Mouse (Mus musculus): Measurements from ENCODE around the gene Hist2h2aa1. TPM values are rescaled to one million over a fixed set of nuclear protein-coding genes. Genes with fewer than 3 reads are reported as not detected.
"Not testable (repeated sequence)": the region's sequence is repeated elsewhere in the genome, so short reads cannot be mapped to it uniquely, and the experiment has no call there.

Hist2h2aa1 gene
- 10 to 100 TPM; 34.3 to 35.1 TPM for total RNA-seq (2021)
- long read RNA-seq, experiment 1, transcript Hist2h2aa1-201 (1 exons, 586 nt) = major isoform, 54 of 54 reads
- long read RNA-seq, experiment 1, partial matches to known transcripts = 0 of 54 reads
- long read RNA-seq, experiment 1, other reads (novel, unspliced or antisense) = 0 of 54 reads
- long read RNA-seq, experiment 2, transcript Hist2h2aa1-201 (1 exons, 586 nt) = major isoform, 32 of 32 reads
- long read RNA-seq, experiment 2, partial matches to known transcripts = 0 of 32 reads
- long read RNA-seq, experiment 2, other reads (novel, unspliced or antisense) = 0 of 32 reads

DNA sequence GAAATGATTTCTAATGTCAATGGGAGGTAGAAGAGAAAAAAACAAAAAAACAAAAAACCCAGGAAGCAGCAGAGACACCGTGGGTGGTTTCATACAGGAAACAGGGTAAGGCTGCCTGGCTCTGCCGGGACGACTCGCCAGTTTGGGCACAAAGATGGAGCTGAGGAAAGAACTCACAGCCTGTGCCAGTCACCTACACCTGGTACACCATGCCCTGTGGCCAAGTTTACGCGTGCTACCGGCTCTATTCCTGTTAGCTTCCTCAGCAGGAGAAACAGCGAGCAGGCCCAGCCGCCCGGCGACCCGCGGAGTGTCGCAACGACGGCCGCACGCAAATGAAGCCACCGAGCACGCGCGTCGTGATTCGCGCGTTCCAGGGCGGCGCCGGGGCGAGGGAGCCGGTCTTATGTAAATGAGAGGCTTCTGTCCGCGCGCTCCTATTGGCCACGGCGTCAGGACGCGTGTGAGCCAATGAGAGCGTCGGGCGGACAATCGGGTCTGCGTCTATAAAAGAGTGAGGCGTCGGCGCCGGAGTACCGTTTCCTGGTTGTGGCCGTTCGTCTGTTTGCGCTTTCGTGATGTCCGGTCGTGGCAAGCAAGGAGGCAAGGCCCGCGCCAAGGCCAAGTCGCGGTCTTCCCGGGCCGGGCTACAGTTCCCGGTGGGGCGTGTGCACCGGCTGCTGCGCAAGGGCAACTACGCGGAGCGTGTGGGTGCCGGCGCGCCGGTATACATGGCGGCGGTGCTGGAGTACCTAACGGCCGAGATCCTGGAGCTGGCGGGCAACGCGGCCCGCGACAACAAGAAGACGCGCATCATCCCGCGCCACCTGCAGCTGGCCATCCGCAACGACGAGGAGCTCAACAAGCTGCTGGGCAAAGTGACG lies at the start of gene Hist2h2aa1:
Gene Hist2h2aa1, plus strand, starts transcription at position 495 of the 884 bp plus-strand sequence.
- peak; percentile 53 to 67 for DNase-seq (ENCODE audit: low spot score in 2 of 2)

GRCm38 (mm10) chr3:96195616-96196313 lies 49.5 kb upstream of the Hist2h2aa1 start:
- no peak for DNase-seq (ENCODE audit: low spot score in 2 of 2)

DNA sequence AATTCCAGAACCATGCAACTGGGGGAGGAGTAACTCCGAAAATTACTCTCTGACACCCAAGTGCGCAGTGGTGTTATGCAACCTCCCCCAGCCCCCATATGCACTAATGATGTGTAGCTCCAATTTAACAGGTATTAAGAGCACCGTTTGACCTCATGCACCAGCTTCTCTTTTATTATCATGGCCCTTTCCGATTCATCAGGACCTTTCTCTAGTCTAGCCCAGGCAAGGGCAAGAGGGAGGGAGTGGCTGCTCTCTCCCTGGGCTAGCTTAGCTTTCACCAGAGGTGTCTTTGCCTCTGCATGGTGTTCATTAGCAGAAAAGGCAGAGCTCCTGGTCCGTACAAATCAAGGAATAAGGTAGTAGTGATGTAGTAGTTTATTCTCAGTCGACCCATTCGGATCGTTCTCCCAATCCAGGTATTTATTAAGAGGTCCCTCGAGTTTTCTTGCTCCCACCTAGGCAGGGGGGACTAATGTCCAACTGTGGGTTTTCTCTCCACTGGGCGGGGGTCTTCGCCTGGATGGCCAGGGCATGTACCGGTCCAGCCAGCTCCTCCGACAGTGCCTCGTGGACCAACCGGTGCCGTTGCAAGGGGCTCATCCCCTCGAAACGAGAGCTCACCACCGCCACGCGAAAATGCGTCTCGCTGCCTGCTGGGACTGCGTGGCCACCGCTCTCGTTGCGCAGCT lies 48.7 kb upstream of the Hist2h2aa1 start:
- no peak for DNase-seq (ENCODE audit: low spot score in 2 of 2)

DNA sequence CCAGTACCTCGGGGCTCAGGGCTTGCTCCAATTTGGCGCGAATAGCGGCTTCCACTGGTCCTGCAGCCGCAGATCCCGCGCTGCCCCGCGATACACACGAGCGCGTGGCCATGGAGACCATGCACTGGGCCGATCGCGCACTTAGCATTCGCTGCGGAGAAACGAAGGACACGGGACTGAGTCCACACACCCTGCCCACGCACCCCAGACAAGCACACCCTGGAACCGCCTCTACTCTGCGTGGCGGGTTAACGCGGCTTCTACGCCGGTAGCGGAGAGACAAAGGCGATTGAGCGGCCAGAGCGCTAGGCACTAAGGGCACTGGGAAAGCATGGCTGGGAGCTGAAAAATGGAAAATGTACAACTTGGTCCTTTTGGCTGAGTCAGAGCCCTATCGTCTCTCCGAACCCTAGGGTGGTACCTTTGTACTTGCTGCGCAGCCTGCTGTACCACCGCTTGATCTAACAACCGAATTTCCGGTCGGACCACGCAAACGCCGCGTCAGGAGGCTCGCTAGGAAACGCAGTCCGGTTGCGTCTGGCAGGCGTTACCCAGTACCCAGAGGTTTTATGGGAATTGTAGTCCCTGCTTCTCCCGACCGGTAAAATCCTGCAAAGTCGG lies 48.1 kb upstream of the Hist2h2aa1 start:
- DNase-seq (ENCODE audit: low spot score in 2 of 2) = peak; percentile 38 to 64

- DNase-seq (ENCODE audit: low spot score in 2 of 2) = no peak
These were observed 47.1 kb upstream of the Hist2h2aa1 start for GRCm38 (mm10) chr3:96198181-96198580.

GRCm38 (mm10) chr3:96198601-96199251 lies 46.6 kb upstream of the Hist2h2aa1 start:
- DNase-seq (ENCODE audit: low spot score in 2 of 2) = not testable (repeated sequence)

- DNase-seq (ENCODE audit: low spot score in 2 of 2) = no peak
These were observed 45.6 kb upstream of the Hist2h2aa1 start for GRCm38 (mm10) chr3:96199731-96200130.

- DNase-seq (ENCODE audit: low spot score in 2 of 2) = no peak
These were observed 37.5 kb upstream of the Hist2h2aa1 start for GRCm38 (mm10) chr3:96207819-96208218.

DNA sequence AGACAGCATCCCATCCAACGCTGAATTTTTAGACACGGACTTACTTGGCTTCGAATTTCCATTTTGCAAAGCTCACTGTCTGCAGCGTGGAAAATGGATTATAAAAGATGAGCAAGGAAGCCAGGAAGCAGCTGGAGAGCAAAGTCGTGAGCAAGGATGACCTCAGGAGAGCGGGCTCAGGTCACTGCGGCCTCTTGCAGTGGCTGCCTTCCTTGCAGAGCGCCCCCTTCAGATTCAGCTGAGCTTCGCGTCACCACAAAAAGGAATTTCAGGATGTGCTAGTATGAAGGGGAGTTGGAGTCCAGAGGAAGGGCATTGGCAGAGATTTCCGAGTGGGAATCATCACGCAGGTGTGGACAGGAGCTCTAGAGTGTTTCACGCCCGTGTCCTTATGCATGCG lies 36.1 kb upstream of the Hist2h2aa1 start:
- no peak for DNase-seq (ENCODE audit: low spot score in 2 of 2)

- DNase-seq (ENCODE audit: low spot score in 2 of 2) = no peak
These were observed 26.1 kb upstream of the Hist2h2aa1 start for GRCm38 (mm10) chr3:96219191-96219641.

- DNase-seq (ENCODE audit: low spot score in 2 of 2) = peak; percentile 48 to 54
These were observed 25.6 kb upstream of the Hist2h2aa1 start, which contains the start of the genes Bola1 and Hist2h2ab for GRCm38 (mm10) chr3:96219661-96220130. Gene Bola1 (minus strand): TSS chr3:96219709. Gene Hist2h2ab (plus strand): TSS chr3:96219865.

DNA sequence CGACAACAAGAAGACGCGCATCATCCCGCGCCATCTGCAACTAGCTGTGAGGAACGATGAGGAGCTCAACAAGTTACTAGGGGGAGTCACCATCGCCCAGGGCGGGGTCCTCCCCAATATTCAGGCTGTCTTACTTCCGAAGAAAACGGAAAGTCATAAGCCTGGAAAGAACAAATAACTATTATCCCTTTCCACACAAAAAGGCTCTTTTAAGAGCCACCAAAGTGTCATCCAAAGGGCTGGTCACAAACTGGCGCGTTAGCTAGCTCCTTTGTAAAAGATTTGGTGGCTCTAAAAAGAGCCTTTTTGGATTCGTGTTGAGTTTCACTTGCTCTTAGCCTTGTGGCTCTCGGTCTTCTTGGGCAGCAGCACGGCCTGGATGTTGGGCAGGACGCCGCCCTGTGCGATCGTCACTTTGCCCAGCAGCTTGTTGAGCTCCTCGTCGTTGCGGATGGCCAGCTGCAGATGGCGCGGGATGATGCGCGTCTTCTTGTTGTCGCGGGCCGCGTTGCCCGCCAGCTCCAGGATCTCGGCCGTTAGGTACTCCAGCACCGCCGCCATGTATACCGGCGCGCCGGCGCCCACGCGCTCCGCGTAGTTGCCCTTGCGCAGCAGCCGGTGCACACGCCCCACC lies 25.0 kb upstream of the Hist2h2aa1 start:
- DNase-seq (ENCODE audit: low spot score in 2 of 2) = peak in 1 of 2 experiments; percentile 24

DNA sequence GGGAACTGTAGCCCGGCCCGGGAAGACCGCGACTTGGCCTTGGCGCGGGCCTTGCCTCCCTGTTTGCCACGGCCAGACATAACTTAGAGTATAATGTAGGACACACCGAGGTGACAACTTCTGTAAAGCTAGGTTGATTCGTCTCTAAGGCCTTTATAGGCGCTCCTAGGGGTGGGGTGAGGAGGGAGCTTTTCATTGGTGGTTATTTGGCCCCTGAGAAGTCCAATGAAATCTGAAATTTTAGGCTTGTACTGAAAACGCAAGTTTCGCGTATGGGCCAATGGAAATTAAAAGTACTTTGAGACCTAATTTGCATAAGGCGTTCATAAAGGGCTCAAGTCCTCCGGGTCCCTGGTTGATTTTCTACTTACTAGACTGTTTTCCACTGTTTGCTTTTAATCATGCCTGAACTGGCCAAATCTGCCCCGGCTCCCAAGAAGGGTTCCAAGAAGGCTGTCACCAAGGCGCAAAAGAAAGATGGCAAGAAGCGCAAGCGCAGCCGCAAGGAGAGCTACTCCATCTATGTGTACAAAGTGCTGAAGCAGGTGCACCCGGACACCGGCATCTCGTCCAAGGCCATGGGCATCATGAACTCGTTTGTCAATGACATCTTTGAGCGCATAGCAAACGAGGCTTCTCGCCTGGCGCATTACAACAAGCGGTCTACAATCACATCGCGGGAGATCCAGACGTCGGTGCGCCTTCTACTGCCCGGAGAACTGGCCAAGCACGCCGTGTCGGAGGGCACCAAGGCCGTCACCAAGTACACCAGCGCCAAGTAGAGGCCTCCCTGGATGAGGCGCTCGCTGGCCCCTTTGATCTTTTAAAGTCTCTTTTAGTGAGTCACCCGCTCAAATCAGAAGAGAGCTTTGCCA lies 24.3 kb upstream of the Hist2h2aa1 start, which contains the start of the genes Hist2h2ac and Hist2h2be:
Gene Hist2h2ac, minus strand, starts transcription at position 116 of the 875 bp plus-strand sequence.
Gene Hist2h2be, plus strand, starts transcription at position 355 of the 875 bp plus-strand sequence.
- peak; percentile 54 to 75 for DNase-seq (ENCODE audit: low spot score in 2 of 2)

- DNase-seq (ENCODE audit: low spot score in 2 of 2) = no peak
These were observed 23.7 kb upstream of the Hist2h2aa1 start for GRCm38 (mm10) chr3:96221640-96222038.

GRCm38 (mm10) chr3:96222774-96223173 lies 22.5 kb upstream of the Hist2h2aa1 start:
- no peak for DNase-seq (ENCODE audit: low spot score in 2 of 2)

GRCm38 (mm10) chr3:96225421-96225820 lies 19.9 kb upstream of the Hist2h2aa1 start:
- DNase-seq (ENCODE audit: low spot score in 2 of 2) = no peak

- no peak for DNase-seq (ENCODE audit: low spot score in 2 of 2)
These were observed 18.3 kb upstream of the Hist2h2aa1 start for GRCm38 (mm10) chr3:96226695-96227648.

All from adrenal gland, postnatal 4 days (tissue).